Mouse (Mus musculus) c-Kit-positive CD71-positive TER-119-negative erythroid progenitor cells, embryonic 14.5 days (primary cell): ENCODE measurements around the gene Ralgps1.
"Not testable (repeated sequence)": the region's sequence is repeated elsewhere in the genome, so short reads cannot be mapped to it uniquely, and the experiment has no call there.

Experiments used
- DNase-seq: peaks from one replicate; pipeline ENCODE4 v3.0.0-alpha.2; 2013; ENCODE audit warnings: low read depth

The Ralgps1 gene

GRCm38 (mm10) chr2:33211263-33211662 lies 160.0 kb downstream of the Ralgps1 start:
- DNase-seq = not testable (repeated sequence)

- DNase-seq = no peak
Observed at GRCm38 (mm10) chr2:33210841-33211240, 160.4 kb downstream of the Ralgps1 start.

GRCm38 (mm10) chr2:33208134-33208533 lies 163.2 kb downstream of the Ralgps1 start:
- no peak for DNase-seq

- DNase-seq = no peak
Observed at GRCm38 (mm10) chr2:33207069-33207468, 164.2 kb downstream of the Ralgps1 start.

GRCm38 (mm10) chr2:33205939-33206525 lies 165.3 kb downstream of the Ralgps1 start:
- DNase-seq = no peak

- no peak for DNase-seq
Observed at GRCm38 (mm10) chr2:33204980-33205379, 166.3 kb downstream of the Ralgps1 start.

- DNase-seq = no peak
Observed at GRCm38 (mm10) chr2:33203284-33203683, 168.0 kb downstream of the Ralgps1 start.

- DNase-seq = no peak
Observed at GRCm38 (mm10) chr2:33200368-33201068, 170.8 kb downstream of the Ralgps1 start.

- no peak for DNase-seq
Observed at GRCm38 (mm10) chr2:33189976-33190375, 181.3 kb downstream of the Ralgps1 start.

- no peak for DNase-seq
Observed at GRCm38 (mm10) chr2:33188925-33189670, 182.2 kb downstream of the Ralgps1 start.

- no peak for DNase-seq
Observed at GRCm38 (mm10) chr2:33187874-33188273, 183.4 kb downstream of the Ralgps1 start.

GRCm38 (mm10) chr2:33186505-33186904 lies 184.8 kb downstream of the Ralgps1 start:
- no peak for DNase-seq

- peak; percentile 8 for DNase-seq
Observed at GRCm38 (mm10) chr2:33185258-33185657, 186.0 kb downstream of the Ralgps1 start.

- no peak for DNase-seq
Observed at GRCm38 (mm10) chr2:33184641-33185040, 186.6 kb downstream of the Ralgps1 start.

GRCm38 (mm10) chr2:33183321-33183720 lies 188.0 kb downstream of the Ralgps1 start:
- DNase-seq = no peak

- no peak for DNase-seq
Observed at GRCm38 (mm10) chr2:33179930-33180630, 191.2 kb downstream of the Ralgps1 start.

- DNase-seq = no peak
Observed at GRCm38 (mm10) chr2:33179171-33179929, 191.9 kb downstream of the Ralgps1 start.

GRCm38 (mm10) chr2:33178243-33178932 lies 192.9 kb downstream of the Ralgps1 start:
- no peak for DNase-seq

- no peak for DNase-seq
Observed at GRCm38 (mm10) chr2:33177443-33178242, 193.6 kb downstream of the Ralgps1 start.

- DNase-seq = no peak
Observed at GRCm38 (mm10) chr2:33176921-33177320, 194.4 kb downstream of the Ralgps1 start.
